Mouse (Mus musculus) cerebellum, adult 2 months (tissue): ENCODE data around the gene Il11. TPM values are rescaled to one million over a fixed set of nuclear protein-coding genes. Genes with fewer than 3 reads are reported as not detected.

Experiments
- DNase-seq, 2 experiments: peaks; one replicate each; pipeline ENCODE4 v3.0.0; 2021
- H3K27ac ChIP-seq: fragments of 200-500 bp; 2 replicates; pipeline ENCODE4 v1.5.1; 2012; ENCODE audit warnings: low read length, control low read depth, inconsistent platforms; ENCODE audit not compliant: insufficient read depth
- H3K27me3 ChIP-seq: fragments of 200-500 bp; 2 replicates; pipeline ENCODE4 v1.6.1; 2012; ENCODE audit warnings: inconsistent platforms, mild to moderate bottlenecking, low read length, moderate library complexity; ENCODE audit not compliant: control insufficient read depth, insufficient read depth
- H3K4me1 ChIP-seq: fragments of 200-500 bp; 2 replicates; pipeline ENCODE4 v1.6.1; 2011; ENCODE audit warnings: low read length; ENCODE audit not compliant: control insufficient read depth, insufficient read depth
- H3K4me3 ChIP-seq: fragments of 200-500 bp; replicated peaks from 2 replicates; pipeline ENCODE3; 2011; ENCODE audit warnings: mild to moderate bottlenecking, low read depth, low read length, control low read depth; ENCODE audit not compliant: insufficient read depth
- CTCF ChIP-seq: fragments of 200-500 bp; IDR thresholded peaks from 2 replicates; pipeline ENCODE4 v1.5.1; 2011; ENCODE audit warnings: low read depth, mild to moderate bottlenecking, control low read depth, low read length, moderate library complexity, borderline replicate concordance; ENCODE audit not compliant: insufficient read depth
- POLR2A ChIP-seq: fragments of 200-500 bp; IDR thresholded peaks from 2 replicates; pipeline ENCODE4 v1.6.1; 2011; ENCODE audit warnings: low read length, control low read depth, borderline replicate concordance; ENCODE audit not compliant: insufficient read depth
- WGBS: fragments of 180-500 bp; shearing (Covaris S2); methylation state at CpG from one replicate; pipeline ENCODE4 v1.1.7; 2018; 5-methylcytosine and 5-hydroxymethylcytosine counted together
- polyA plus RNA-seq: library from polyadenylated mRNA; depleted of rRNA; stranded (reverse); fragments of >200 nt; gene quantifications from 2 replicates; pipeline ENCODE4 v1.2.3, GENCODE M21; 2012; rRNA removed

Il11 gene
- polyA plus RNA-seq, 1 experiment, result 1.2 TPM

DNA sequence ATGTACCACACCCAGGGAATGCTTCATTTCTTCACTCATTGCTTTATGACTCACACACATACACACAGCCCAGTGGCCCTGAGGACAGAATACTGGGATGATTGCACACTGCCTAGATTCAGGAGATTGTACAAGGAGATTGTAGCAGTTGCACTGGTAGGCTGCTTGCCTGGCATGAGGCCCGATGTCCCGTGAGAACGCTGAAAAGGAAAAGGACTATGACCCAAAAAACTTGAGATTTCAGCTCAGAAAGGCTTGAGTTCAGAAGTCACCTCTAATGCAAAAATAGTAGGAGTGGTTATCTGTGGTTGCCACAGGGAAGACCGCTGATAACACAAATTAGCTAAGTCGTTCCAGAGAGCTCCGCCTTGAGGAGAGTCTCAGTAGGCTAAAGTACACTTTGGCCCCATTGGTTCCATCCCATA, 49.7 kb downstream of the Il11 start:
- H3K27ac ChIP-seq, result no peak overlapping the region
- no peak for DNase-seq
- TF ChIP-seq POLR2A, result no peak
- no peaks in the 10 kb centered on the region for H3K27me3 ChIP-seq
- WGBS, result 59% methylated on average over 6 of the region's 6 CpGs
- H3K4me3 ChIP-seq, result no peak overlapping the region
- no peaks in the 10 kb centered on the region for H3K4me1 ChIP-seq

DNA sequence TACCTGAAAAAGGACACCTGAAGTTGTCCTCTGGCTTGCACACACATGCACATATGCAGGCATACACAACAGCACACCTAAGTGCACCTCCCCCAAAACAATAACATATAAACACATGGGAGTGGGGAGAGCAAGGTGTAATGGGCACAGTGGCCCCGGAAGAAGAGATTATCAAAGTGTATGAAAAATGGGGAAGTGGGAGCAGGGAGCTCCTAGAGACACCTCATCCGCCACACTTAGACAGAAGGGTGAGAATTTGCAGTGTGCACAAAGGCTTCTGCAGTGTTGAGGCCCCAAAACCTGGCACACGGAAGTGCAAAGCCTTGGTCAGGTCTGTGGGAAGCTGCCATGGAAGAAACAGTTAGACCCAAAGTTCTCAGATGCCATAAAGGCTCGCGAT, 51.6 kb downstream of the Il11 start:
- WGBS, result 85% methylated on average over 5 of the region's 5 CpGs
- no peak for DNase-seq
- TF ChIP-seq CTCF, result no peak
- TF ChIP-seq POLR2A, result no peak
- no peak overlapping the region for H3K27ac ChIP-seq
- no peaks in the 10 kb centered on the region for H3K4me1 ChIP-seq
- no peak overlapping the region for H3K4me3 ChIP-seq
- no peaks in the 10 kb centered on the region for H3K27me3 ChIP-seq

DNA sequence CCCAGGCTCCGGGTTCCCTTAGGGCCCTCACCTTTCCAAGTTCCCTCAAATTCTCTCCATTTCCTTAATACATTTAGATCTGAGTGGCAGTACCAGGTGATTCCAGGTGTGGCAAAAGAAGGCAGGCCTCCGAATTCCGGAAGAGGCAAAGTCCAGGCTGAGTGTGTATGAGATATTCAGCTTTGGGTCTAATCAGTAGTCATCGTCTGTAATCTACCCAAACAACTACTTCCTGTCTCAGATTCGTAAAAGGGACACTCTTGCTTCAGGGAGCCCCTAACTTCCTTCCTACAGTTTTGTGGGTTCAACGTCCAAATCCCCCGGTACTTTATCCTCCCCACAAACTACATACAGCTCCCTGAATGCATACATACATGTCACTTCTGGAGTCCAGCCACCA, 57.5 kb downstream of the Il11 start, which contains the start of gene Tmem150b:
Gene Tmem150b (minus strand): TSS at position 81 of the 400 bp plus-strand sequence.
- TF ChIP-seq POLR2A, result no peak
- no peak for TF ChIP-seq CTCF
- H3K27ac ChIP-seq, result no peak within 1 kb of the TSS
- 86% methylated on average over 7 of the region's 7 CpGs for WGBS
- H3K27me3 ChIP-seq, result no peaks in the 10 kb centered on the region
- no peak for DNase-seq
- no peaks in the 10 kb centered on the region for H3K4me1 ChIP-seq
- no peak within 1 kb of the TSS for H3K4me3 ChIP-seq

DNA sequence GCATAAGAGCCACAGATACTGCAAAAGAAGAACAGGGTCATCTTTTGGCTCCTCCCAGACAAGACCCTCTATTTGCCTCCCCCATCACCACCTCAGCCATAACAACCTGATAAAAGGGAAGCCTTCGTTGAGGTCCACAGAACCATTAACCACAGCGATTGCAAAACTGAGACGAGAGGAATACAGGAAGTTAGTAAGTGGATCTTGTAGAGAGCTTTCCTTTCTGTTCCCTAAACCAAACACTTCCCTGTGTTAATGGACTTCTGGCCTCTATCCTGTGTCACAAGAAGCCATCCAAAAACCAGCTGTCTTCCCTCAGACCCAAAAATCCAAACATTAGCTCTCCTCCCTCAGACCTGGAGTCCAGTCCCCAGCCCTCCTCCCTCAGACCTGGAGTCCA, 58.3 kb downstream of the Il11 start:
- 84% methylated on average over 3 of the region's 3 CpGs for WGBS
- H3K27me3 ChIP-seq, result no peaks in the 10 kb centered on the region
- no peak overlapping the region for H3K27ac ChIP-seq
- H3K4me3 ChIP-seq, result no peak overlapping the region
- DNase-seq, result no peak
- no peaks in the 10 kb centered on the region for H3K4me1 ChIP-seq
- TF ChIP-seq POLR2A, result no peak

DNA sequence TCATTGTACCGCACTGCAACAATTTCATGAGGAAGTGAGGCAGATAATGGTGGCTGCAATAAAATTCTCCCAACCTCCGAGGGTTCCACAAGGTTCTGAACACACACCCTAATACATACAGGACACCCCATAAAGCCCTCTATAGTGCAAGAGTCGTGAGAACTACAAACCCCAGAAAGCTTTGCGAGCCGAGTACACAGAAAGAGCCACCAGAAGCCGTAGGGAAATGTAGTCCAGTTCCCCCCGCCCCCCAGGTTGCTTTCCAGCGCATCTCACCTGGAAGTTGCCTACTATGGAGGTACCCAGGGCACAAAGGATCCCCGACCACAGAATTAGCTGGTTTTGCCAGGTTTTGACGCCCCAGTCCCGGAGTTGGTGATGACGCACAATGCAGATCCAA, 59.2 kb downstream of the Il11 start:
- peak; percentile 54 to 57 for DNase-seq
- WGBS, result 40% methylated on average over 12 of the region's 12 CpGs
- H3K4me3 ChIP-seq, result peak overlapping the region; percentile 54

More for the DNA sequence above, 59.2 kb downstream of the Il11 start:
- Histone ChIP-seq H3K27ac (no peak overlapping the region), H3K27me3 (no peaks in the 10 kb centered on the region), H3K4me1 (no peaks in the 10 kb centered on the region)
- TF ChIP-seq POLR2A (no peak), CTCF (no peak)

Other genes starting within 250 kb of the Il11 start
- gene Syt5, start 235.3 kb downstream of the Il11 start, polyA plus RNA-seq, result 16.9 and 19.0 TPM in 2 replicates
- 1.4 TPM in 2 replicates for gene Ptprh, start 178.8 kb downstream of the Il11 start, polyA plus RNA-seq
- 45.2 and 47.9 TPM in 2 replicates for gene Tmem86b, start 151.4 kb downstream of the Il11 start, polyA plus RNA-seq
- 130 and 136 TPM in 2 replicates for gene Ppp6r1, start 123.8 kb downstream of the Il11 start, polyA plus RNA-seq
- 94.5 and 96.8 TPM in 2 replicates for gene Hspbp1, start 97.8 kb downstream of the Il11 start, polyA plus RNA-seq
- 177 and 182 TPM in 2 replicates for gene Brsk1, start 92.3 kb downstream of the Il11 start, polyA plus RNA-seq
- not detected in 2 replicates for gene Tmem150b, start 57.6 kb downstream of the Il11 start, polyA plus RNA-seq
- gene Kmt5c, start 42.7 kb downstream of the Il11 start, polyA plus RNA-seq, result 81.5 and 89.6 TPM in 2 replicates
- 41.9 and 44.4 TPM in 2 replicates for gene Cox6b2, start 29.8 kb downstream of the Il11 start, polyA plus RNA-seq
- gene Fam71e2, start 11.6 kb downstream of the Il11 start, polyA plus RNA-seq, result not detected in 2 replicates
- not detected in 2 replicates for gene Tmem190, start 78 bp upstream of the Il11 start, polyA plus RNA-seq
- gene Tmem238, start 6.8 kb upstream of the Il11 start, polyA plus RNA-seq, result 13.2 and 15.6 TPM in 2 replicates
- 268 and 296 TPM in 2 replicates for gene Rpl28, start 10.0 kb upstream of the Il11 start, polyA plus RNA-seq
- gene Ube2s, start 29.7 kb upstream of the Il11 start, polyA plus RNA-seq, result 179 and 211 TPM in 2 replicates
- gene Shisa7, start 61.8 kb upstream of the Il11 start, polyA plus RNA-seq, result 21.0 and 22.7 TPM in 2 replicates
- 11.1 and 13.6 TPM in 2 replicates for gene Isoc2b, start 87.4 kb upstream of the Il11 start, polyA plus RNA-seq
- gene Isoc2a, start 94.3 kb upstream of the Il11 start, polyA plus RNA-seq, result 17.4 and 17.7 TPM in 2 replicates
- 0.59 and 0.61 TPM in 2 replicates for gene Gm36210, start 123.7 kb upstream of the Il11 start, polyA plus RNA-seq
- gene Zfp628, start 132.4 kb upstream of the Il11 start, polyA plus RNA-seq, result 9.8 and 10.4 TPM in 2 replicates
- gene Nat14, start 139.2 kb upstream of the Il11 start, polyA plus RNA-seq, result 33.5 and 37.5 TPM in 2 replicates
- 1.9 TPM in 2 replicates for gene Ssc5d, start 142.9 kb upstream of the Il11 start, polyA plus RNA-seq
- 0.15 and 0.38 TPM in 2 replicates for gene Sbk2, start 181.5 kb upstream of the Il11 start, polyA plus RNA-seq
- 2.6 TPM in 2 replicates for gene Sbk3, start 188.3 kb upstream of the Il11 start, polyA plus RNA-seq
- gene Zfp579, start 213.3 kb upstream of the Il11 start, polyA plus RNA-seq, result 64.8 and 65.2 TPM in 2 replicates
- gene Zfp524, start 231.6 kb upstream of the Il11 start, polyA plus RNA-seq, result 14.4 and 14.9 TPM in 2 replicates
- 28.2 and 29.8 TPM in 2 replicates for gene Fiz1, start 231.8 kb upstream of the Il11 start, polyA plus RNA-seq
- gene Gm44973, start 232.6 kb upstream of the Il11 start, polyA plus RNA-seq, result not detected in 2 replicates
- 30.3 and 33.3 TPM in 2 replicates for gene Zfp865, start 237.5 kb upstream of the Il11 start, polyA plus RNA-seq
- 42.4 and 46.7 TPM in 2 replicates for gene Ccdc106, start 237.7 kb upstream of the Il11 start, polyA plus RNA-seq